Mouse (Mus musculus) kidney, adult 18-20 months (tissue): Measurements from ENCODE around the gene Klf15.

ENCODE experiments used
- DNase-seq: peaks from one replicate; pipeline ENCODE4 v3.0.0; 2021

The Klf15 gene

GRCm38 (mm10) chr6:90465028-90465640 is 2.8 kb downstream of the Klf15 start:
- DNase-seq, result peak; percentile 30

GRCm38 (mm10) chr6:90466079-90466478 is 3.7 kb downstream of the Klf15 start:
- peak; percentile 59 for DNase-seq

GRCm38 (mm10) chr6:90466847-90467410 is 4.6 kb downstream of the Klf15 start:
- DNase-seq, result peak; percentile 67

GRCm38 (mm10) chr6:90468216-90468615 is 5.8 kb downstream of the Klf15 start:
- DNase-seq, result peak; percentile 21

- DNase-seq, result peak; percentile 54
Observed at GRCm38 (mm10) chr6:90469041-90469440, 6.7 kb downstream of the Klf15 start.

GRCm38 (mm10) chr6:90470255-90470654 is 7.9 kb downstream of the Klf15 start:
- DNase-seq, result no peak

- DNase-seq, result peak; percentile 58
Observed at GRCm38 (mm10) chr6:90470947-90471541, 8.7 kb downstream of the Klf15 start.

GRCm38 (mm10) chr6:90472079-90472478 is 9.7 kb downstream of the Klf15 start:
- DNase-seq, result no peak

GRCm38 (mm10) chr6:90472697-90473096 is 10.3 kb downstream of the Klf15 start:
- no peak for DNase-seq

GRCm38 (mm10) chr6:90473630-90474360 is 11.4 kb downstream of the Klf15 start:
- DNase-seq, result no peak

GRCm38 (mm10) chr6:90474361-90474750 is 12.0 kb downstream of the Klf15 start:
- DNase-seq, result no peak

GRCm38 (mm10) chr6:90475176-90475853 is 12.9 kb downstream of the Klf15 start:
- peak; percentile 51 for DNase-seq

GRCm38 (mm10) chr6:90475854-90476212 is 13.5 kb downstream of the Klf15 start:
- peak; percentile 65 for DNase-seq

GRCm38 (mm10) chr6:90476941-90477518 is 14.7 kb downstream of the Klf15 start:
- DNase-seq, result peak; percentile 79

GRCm38 (mm10) chr6:90484249-90484648 is 21.9 kb downstream of the Klf15 start:
- no peak for DNase-seq

GRCm38 (mm10) chr6:90484876-90485275 is 22.5 kb downstream of the Klf15 start:
- DNase-seq, result no peak

- no peak for DNase-seq
Observed at GRCm38 (mm10) chr6:90486176-90486921, 24.0 kb downstream of the Klf15 start, which contains the start of gene Aldh1l1. Gene Aldh1l1 (plus strand): TSS chr6:90486427.

- no peak for DNase-seq
Observed at GRCm38 (mm10) chr6:90487531-90487930, 25.2 kb downstream of the Klf15 start.

GRCm38 (mm10) chr6:90489532-90489931 is 27.2 kb downstream of the Klf15 start:
- no peak for DNase-seq

- no peak for DNase-seq
Observed at GRCm38 (mm10) chr6:90490976-90491375, 28.6 kb downstream of the Klf15 start.

- peak; percentile 84 for DNase-seq
Observed at GRCm38 (mm10) chr6:90491956-90492744, 29.8 kb downstream of the Klf15 start.
